Comparison of ENCODE assay signal across 13 mouse cellular contexts in the genomic region with DNA sequence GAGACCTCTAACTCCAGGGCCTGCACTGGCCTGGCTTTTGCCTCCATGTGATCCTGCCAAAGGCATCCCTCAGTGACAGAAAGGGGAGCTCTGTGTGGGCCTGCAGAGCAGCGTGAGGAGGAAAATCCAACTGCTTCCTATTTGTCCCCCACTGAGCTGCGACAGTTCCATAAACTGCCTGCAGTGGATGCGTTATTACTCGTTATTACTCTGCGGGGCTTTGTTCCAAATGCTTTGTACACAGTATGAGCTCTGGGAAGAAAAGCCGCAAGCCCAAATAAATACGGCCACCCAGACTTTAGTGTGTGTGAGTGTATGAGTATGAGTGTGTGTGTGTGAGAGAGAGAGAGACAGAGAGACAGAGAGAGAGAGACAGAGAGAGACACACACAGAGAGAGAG.
DNase-seq lines count a peak whose midpoint lies in the region; ATAC-seq and TF ChIP-seq lines count a peak whose summit lies in the region.
"Had no signal": no experiment of that assay in that cellular context is flagged by ENCODE, and none has a peak within 500 bp of the region (broad histone marks: within the 10 kb centered on the region; RNA-seq: fewer than 3 reads in every experiment).

No protein-coding gene starts in this region.

- no peak overlapping the region for H3K4me3 ChIP-seq in cerebellum, adult 2 months (replicated peaks; ENCODE audit: insufficient read depth, low read depth, low read length)
- H3K4me3 ChIP-seq in lung, embryonic 14.5 days (ENCODE audit: low read depth, low read length) = no peak overlapping the region
- H3K4me3 ChIP-seq in forebrain, embryonic 16.5 days (replicated peaks; ENCODE audit: low read length) = no peak overlapping the region
- no peak overlapping the region for H3K4me3 ChIP-seq in midbrain, postnatal 0 days (ENCODE audit: low read depth, low read length)
- H3K4me3 ChIP-seq: embryonic facial prominence, embryonic 13.5 days; heart, embryonic 12.5 days had no signal

- H3K27ac ChIP-seq in cerebellum, adult 2 months (ENCODE audit: insufficient read depth, low read length) = no peak overlapping the region
- H3K27ac ChIP-seq in lung, embryonic 14.5 days (ENCODE audit: low read depth) = peak overlapping the region; percentile 89
- H3K27ac ChIP-seq in forebrain, embryonic 16.5 days (ENCODE audit: low read length) = peak overlapping the region; percentile 99
- no peak overlapping the region for H3K27ac ChIP-seq in midbrain, postnatal 0 days (ENCODE audit: low read depth, low read length)
- H3K27ac ChIP-seq: embryonic facial prominence, embryonic 13.5 days had no signal

- H3K27me3 ChIP-seq in cerebellum, adult 2 months (ENCODE audit: control insufficient read depth, insufficient read depth, low read length) = no peaks in the 10 kb centered on the region; the same call in 1 of the 2 replicates
- H3K27me3 ChIP-seq in lung, embryonic 14.5 days (ENCODE audit: insufficient read depth, low read length) = no peaks in the 10 kb centered on the region
- no peaks in the 10 kb centered on the region for H3K27me3 ChIP-seq in forebrain, embryonic 16.5 days (replicated peaks; ENCODE audit: control insufficient read depth, insufficient read depth, low read length)
- H3K27me3 ChIP-seq in midbrain, postnatal 0 days (ENCODE audit: insufficient read depth, low read length) = no peaks in the 10 kb centered on the region; the same call in 1 of the 2 replicates

- no peaks in the 10 kb centered on the region for H3K9me3 ChIP-seq in lung, embryonic 14.5 days (ENCODE audit: low read depth, low read length)
- no peaks in the 10 kb centered on the region for H3K9me3 ChIP-seq in forebrain, embryonic 16.5 days (ENCODE audit: control insufficient read depth, low read length)
- no peaks in the 10 kb centered on the region for H3K9me3 ChIP-seq in midbrain, postnatal 0 days (ENCODE audit: low read length)

- 53% methylated on average over 7 of the region's 7 CpGs for WGBS in cerebellum, adult 2 months
- 45% methylated on average over 7 of the region's 7 CpGs for WGBS in lung, embryonic 14.5 days
- 24% methylated on average over 7 of the region's 7 CpGs for WGBS in forebrain, embryonic 16.5 days
- 46% methylated on average over 7 of the region's 7 CpGs for WGBS in midbrain, postnatal 0 days

- peak; percentile 29 for ATAC-seq in lung, embryonic 14.5 days (ENCODE audit: insufficient read depth)
- no peak for ATAC-seq in forebrain, embryonic 16.5 days
- ATAC-seq in midbrain, postnatal 0 days (ENCODE audit: low FRiP score) = no peak

- DNase-seq in cerebellum, adult 2 months = peak; percentile 14 to 21
- no peak for DNase-seq in cerebellum, adult 8-10 months
- peak; percentile 79 for DNase-seq in lung, embryonic 14.5 days
- DNase-seq in lung, postnatal 4 days = no peak
- DNase-seq in midbrain, postnatal 0 days (ENCODE audit: low spot score) = peak; percentile 56
- no peak for DNase-seq in adrenal gland, postnatal 10 days
- DNase-seq in frontal cortex, postnatal 36 days (ENCODE audit: low spot score in 2 of 2) = no peak
- DNase-seq: kidney, adult 9 months; layer of hippocampus, adult 9-11 months; thymus, postnatal 25 days had no signal

- no peaks in the 10 kb centered on the region for H3K36me3 ChIP-seq in lung, embryonic 14.5 days (ENCODE audit: insufficient read depth)
- H3K36me3 ChIP-seq in forebrain, embryonic 16.5 days (ENCODE audit: control insufficient read depth, insufficient read depth) = no peaks in the 10 kb centered on the region
- H3K36me3 ChIP-seq in midbrain, postnatal 0 days (ENCODE audit: insufficient read depth, low read length) = no peaks in the 10 kb centered on the region
- H3K36me3 ChIP-seq: embryonic facial prominence, embryonic 13.5 days; heart, embryonic 12.5 days had no signal

- TF ChIP-seq CTCF in cerebellum, adult 2 months (IDR thresholded peaks at IDR 0.05; ENCODE audit: borderline replicate concordance, insufficient read depth, low read depth, low read length) = no peak
- TF ChIP-seq CTCF in lung, embryonic 14.5 days (IDR thresholded peaks at IDR 0.05; ENCODE audit: low read depth) = no peak
- TF ChIP-seq CTCF in midbrain, postnatal 0 days (IDR thresholded peaks at IDR 0.05) = peak; percentile 23; the same call in 1 of the 2 replicates

- H3K9ac ChIP-seq in lung, embryonic 14.5 days = no peak overlapping the region
- H3K9ac ChIP-seq in forebrain, embryonic 16.5 days (replicated peaks; ENCODE audit: low read depth, low read length) = peak overlapping the region; percentile 35
- no peak overlapping the region for H3K9ac ChIP-seq in midbrain, postnatal 0 days (replicated peaks; ENCODE audit: low read length, poor library complexity, severe bottlenecking)
- H3K9ac ChIP-seq: embryonic facial prominence, embryonic 13.5 days; heart, embryonic 12.5 days had no signal

- H3K4me1 ChIP-seq in cerebellum, adult 2 months (ENCODE audit: control insufficient read depth, insufficient read depth, low read length) = peaks cover 18% of the 10 kb centered on the region
- H3K4me1 ChIP-seq in lung, embryonic 14.5 days (ENCODE audit: insufficient read depth) = peaks cover 12% of the 10 kb centered on the region; the same call in 1 of the 2 replicates
- H3K4me1 ChIP-seq in forebrain, embryonic 16.5 days (replicated peaks; ENCODE audit: control insufficient read depth, insufficient read depth, low read length) = peaks cover 43% of the 10 kb centered on the region
- H3K4me1 ChIP-seq in midbrain, postnatal 0 days (ENCODE audit: insufficient read depth, low read length) = 0 out of 2 replicates have a peak, but pooled peaks cover 2% of the 10 kb centered on the region

- H3K4me2 ChIP-seq in lung, embryonic 14.5 days = no peak overlapping the region
- no peak overlapping the region for H3K4me2 ChIP-seq in forebrain, embryonic 16.5 days (ENCODE audit: low read length)
- H3K4me2 ChIP-seq in midbrain, postnatal 0 days (ENCODE audit: low read depth, low read length, poor library complexity, severe bottlenecking) = no peak overlapping the region
- H3K4me2 ChIP-seq: embryonic facial prominence, embryonic 13.5 days; heart, embryonic 12.5 days had no signal

- TF ChIP-seq POLR2A in cerebellum, adult 2 months (IDR thresholded peaks at IDR 0.05; ENCODE audit: borderline replicate concordance, insufficient read depth, low read length) = no peak

Comparison
In these comparisons a context has a peak if more than half of its experiments do, and no peak if none do; other contexts are left out.
1. DNase-seq: peak in cerebellum, adult 2 months (2 of 2), lung, embryonic 14.5 days (single experiment) and midbrain, postnatal 0 days (single experiment); none in cerebellum, adult 8-10 months (single experiment), lung, postnatal 4 days (0 of 2), adrenal gland, postnatal 10 days (single experiment) and frontal cortex, postnatal 36 days (0 of 2).
2. H3K27ac ChIP-seq: peak in lung, embryonic 14.5 days (single experiment) and forebrain, embryonic 16.5 days (single experiment); none in cerebellum, adult 2 months (single experiment) and midbrain, postnatal 0 days (single experiment).